Mouse (Mus musculus) cerebellum, adult 11 months (tissue): ENCODE measurements around the gene H2al1f.
"Not testable (repeated sequence)": the region's sequence is repeated elsewhere in the genome, so short reads cannot be mapped to it uniquely, and the experiment has no call there.

Source experiments
- DNase-seq: peaks from one replicate; pipeline ENCODE4 v3.0.0; 2022

The H2al1f gene

DNA sequence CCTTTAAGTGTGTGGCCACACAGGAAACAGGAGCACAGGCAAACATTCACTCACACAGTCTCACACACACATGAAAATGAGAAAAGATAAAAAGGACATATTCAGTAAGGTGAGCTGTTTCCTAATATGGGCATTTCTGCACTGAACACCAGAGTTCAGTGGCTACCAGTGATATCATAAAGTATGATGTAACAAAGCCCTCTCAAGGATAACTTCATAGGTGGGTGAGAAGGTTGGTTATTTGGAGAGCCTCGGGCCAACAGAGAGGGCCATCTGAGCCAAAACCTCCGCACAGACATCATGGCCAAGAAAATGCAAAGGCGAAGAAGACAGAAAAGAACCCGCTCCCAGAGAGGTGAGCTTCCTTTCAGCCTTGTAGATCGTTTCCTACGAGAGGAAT, at the start of gene H2al1f:
Gene H2al1f, plus strand, starts transcription at position 301 of the 400 bp plus-strand sequence.
- not testable (repeated sequence) for DNase-seq

DNA sequence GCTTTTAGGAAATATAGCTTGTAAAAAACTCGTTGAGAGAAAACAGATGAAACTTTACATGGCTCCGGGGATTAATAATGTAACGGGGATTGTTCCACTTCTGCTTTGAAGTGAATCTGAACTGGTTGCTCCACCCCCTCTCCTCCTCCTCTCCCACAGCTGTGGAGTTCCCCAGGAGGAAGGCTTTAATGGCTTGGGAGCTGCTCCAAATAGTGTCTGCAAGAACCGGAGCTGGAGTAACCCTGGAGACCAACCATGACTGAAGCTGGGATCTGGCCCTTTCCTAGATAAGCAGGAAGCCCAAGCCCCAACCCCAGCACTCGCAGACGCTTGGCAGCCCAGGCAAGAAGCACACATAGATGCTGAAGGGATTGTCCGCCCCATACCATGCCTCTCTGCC, 47.2 kb upstream of the H2al1f start:
- no peak for DNase-seq

DNA sequence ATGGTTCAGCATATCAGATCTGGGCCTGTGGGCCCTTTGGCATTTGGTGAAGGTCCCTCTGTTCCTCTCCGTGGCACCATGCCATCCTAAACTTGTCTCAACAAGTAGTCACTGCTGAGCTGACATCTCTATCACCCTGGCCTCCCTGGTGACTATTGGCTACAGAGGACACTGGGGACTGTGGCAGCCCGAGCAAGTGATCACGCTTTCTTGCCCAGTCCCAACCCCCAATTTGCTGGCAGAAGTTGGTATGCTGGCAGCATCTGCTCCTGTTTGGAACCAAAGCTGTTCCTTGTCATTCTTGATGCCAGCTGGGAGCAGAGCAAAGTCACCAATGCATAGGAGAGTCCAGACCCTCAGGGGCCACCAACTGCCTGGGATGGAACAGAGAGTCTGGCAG, 45.9 kb upstream of the H2al1f start:
- peak; percentile 10 for DNase-seq

DNA sequence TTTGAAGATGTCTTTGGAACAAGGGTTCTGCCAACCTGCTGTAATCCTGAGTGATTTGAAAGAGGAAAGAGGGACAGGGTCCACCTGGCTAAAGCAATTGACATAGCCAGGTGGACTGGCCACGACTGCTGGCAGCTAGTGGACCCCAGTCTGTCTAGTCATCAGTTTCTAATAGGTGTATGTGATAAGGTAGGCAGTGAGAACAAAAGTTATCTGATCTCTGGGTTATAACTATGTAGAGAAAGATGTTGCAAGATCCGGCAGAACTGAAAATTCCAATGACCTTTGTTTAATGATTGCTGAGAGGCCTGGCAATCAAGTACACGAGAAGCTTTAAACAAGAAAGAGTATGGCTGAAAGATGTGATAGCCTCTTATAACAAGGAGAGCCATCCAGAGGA, 41.8 kb upstream of the H2al1f start:
- DNase-seq, result no peak

DNA sequence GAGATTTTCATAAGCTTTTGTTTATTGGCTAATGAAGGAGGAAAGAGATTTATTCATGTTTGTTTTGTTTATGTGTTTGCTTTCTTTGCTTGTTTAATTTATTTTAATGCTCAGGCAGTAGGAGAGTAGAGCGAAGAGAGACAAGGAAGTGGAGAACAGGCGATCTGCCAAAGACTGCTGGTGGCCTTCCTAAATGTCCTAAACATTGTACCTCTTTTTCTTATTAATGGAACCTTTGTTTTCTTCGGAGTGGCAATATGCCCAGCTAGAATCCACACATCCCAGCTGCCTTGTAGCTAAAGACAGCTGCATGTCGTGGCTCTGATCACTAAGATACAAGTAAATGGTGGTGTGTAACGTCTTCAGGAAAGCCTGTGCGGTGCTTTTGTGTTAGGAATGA, 37.9 kb upstream of the H2al1f start:
- no peak for DNase-seq

DNA sequence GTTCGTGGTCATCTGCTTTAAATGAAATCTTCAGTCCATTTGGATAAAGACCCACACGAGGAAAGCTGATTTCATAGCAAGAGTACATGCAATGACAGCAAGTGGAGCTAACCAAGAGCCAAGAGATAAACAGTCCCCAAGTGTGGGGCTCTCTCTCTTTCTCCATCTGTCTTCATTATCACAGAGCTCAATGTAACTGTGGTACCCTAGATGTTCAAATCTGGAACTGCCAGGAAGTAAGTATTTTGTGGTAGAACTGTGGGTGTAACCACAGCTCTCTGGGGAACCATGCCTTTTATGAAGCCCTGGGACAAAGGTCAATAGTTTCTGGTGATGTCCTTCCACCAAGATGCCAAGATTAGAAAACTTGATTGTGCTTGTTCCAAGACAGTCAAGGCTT, 34.2 kb upstream of the H2al1f start:
- no peak for DNase-seq

DNA sequence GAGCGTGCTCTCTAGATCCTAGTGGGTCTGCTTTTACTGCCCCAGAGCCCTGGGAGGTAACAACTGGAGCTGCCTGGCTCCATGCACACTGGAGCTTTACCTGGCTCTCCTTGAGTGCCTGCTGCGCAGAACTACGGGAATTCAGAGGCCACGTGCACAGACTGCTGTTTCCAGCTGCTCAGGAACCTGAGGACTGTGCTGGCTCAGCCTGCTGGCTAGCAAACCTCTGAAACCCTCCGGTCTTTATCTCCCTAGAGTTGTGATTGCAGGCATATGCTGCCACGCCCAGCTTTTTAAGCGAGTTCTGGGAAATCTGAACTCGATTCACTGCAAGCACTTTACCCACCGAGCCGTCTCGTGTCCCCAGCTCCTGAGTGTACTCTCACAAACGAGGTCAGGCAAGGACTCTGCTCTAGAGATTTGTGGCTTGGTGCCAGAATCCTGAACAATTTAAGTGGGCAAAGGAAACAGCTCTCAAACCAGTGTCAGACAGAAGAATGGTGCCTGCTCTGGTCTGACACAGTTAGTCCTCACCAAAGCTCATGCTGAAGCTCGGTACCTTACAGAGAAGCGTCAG, 26.6 kb upstream of the H2al1f start:
- no peak for DNase-seq

DNA sequence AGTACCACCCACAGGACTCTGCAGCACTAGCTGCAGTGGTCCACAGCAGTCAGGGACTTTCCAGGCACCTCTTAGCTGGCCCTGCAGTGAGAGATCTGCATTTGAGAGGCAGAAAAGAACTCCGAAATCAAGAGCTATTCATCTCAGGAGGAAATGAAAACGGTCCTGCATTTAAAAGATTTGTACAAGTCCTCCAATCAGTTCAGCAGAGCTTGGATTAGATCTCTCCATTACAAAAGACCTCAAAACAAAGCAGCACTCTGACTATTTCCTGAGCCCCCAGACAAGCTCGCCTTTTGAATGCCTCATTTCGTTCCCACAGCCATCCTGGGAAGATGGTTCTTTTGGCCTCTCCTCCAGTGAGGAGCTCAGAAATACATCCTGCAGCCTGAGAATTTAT, 25.7 kb upstream of the H2al1f start:
- no peak for DNase-seq

DNA sequence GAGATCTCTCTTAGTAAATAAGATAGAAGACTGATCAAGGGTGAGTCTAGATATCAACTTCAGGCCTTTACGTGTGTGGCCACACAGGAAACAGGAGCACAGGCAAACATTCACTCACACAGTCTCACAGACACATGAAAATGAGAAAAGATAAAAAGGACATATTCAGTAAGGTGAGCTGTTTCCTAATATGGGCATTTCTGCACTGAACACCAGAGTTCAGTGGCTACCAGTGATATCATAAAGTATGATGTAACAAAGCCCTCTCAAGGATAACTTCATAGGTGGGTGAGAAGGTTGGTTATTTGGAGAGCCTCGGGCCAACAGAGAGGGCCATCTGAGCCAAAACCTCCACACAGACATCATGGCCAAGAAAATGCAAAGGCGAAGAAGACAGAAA, 16.0 kb upstream of the H2al1f start, which contains the start of gene H2al1a:
Gene H2al1a, plus strand, starts transcription at position 301 of the 400 bp plus-strand sequence.
- not testable (repeated sequence) for DNase-seq

DNA sequence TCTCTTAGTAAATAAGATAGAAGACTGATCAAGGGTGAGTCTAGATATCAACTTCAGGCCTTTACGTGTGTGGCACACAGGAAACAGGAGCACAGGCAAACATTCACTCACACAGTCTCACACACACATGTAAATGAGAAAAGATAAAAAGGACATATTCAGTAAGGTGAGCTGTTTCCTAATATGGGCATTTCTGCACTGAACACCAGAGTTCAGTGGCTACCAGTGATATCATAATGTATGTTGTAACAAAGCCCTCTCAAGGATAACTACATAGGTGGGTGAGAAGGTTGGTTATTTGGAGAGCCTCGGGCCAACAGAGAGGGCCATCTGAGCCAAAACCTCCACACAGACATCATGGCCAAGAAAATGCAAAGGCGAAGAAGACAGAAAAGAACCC, 12.8 kb upstream of the H2al1f start, which contains the start of gene H2al1b:
Gene H2al1b, plus strand, starts transcription at position 301 of the 400 bp plus-strand sequence.
- not testable (repeated sequence) for DNase-seq

DNA sequence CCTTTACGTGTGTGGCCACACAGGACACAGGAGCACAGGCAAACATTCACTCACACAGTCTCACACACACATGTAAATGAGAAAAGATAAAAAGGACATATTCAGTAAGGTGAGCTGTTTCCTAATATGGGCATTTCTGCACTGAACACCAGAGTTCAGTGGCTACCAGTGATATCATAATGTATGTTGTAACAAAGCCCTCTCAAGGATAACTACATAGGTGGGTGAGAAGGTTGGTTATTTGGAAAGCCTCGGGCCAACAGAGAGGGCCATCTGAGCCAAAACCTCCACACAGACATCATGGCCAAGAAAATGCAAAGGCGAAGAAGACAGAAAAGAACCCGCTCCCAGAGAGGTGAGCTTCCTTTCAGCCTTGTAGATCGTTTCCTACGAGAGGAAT, 9.6 kb upstream of the H2al1f start, which contains the start of gene H2al1c:
Gene H2al1c, plus strand, starts transcription at position 301 of the 400 bp plus-strand sequence.
- DNase-seq, result not testable (repeated sequence)

DNA sequence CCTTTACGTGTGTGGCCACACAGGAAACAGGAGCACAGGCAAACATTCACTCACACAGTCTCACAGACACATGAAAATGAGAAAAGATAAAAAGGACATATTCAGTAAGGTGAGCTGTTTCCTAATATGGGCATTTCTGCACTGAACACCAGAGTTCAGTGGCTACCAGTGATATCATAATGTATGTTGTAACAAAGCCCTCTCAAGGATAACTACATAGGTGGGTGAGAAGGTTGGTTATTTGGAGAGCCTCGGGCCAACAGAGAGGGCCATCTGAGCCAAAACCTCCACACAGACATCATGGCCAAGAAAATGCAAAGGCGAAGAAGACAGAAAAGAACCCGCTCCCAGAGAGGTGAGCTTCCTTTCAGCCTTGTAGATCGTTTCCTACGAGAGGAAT, 6.4 kb upstream of the H2al1f start, which contains the start of gene H2al1d:
Gene H2al1d, plus strand, starts transcription at position 301 of the 400 bp plus-strand sequence.
- DNase-seq, result not testable (repeated sequence)

DNA sequence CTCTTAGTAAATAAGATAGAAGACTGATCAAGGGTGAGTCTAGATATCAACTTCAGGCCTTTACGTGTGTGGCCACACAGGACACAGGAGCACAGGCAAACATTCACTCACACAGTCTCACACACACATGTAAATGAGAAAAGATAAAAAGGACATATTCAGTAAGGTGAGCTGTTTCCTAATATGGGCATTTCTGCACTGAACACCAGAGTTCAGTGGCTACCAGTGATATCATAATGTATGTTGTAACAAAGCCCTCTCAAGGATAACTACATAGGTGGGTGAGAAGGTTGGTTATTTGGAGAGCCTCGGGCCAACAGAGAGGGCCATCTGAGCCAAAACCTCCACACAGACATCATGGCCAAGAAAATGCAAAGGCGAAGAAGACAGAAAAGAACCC, 3.3 kb upstream of the H2al1f start, which contains the start of gene H2al1e:
Gene H2al1e, plus strand, starts transcription at position 301 of the 400 bp plus-strand sequence.
- not testable (repeated sequence) for DNase-seq

DNA sequence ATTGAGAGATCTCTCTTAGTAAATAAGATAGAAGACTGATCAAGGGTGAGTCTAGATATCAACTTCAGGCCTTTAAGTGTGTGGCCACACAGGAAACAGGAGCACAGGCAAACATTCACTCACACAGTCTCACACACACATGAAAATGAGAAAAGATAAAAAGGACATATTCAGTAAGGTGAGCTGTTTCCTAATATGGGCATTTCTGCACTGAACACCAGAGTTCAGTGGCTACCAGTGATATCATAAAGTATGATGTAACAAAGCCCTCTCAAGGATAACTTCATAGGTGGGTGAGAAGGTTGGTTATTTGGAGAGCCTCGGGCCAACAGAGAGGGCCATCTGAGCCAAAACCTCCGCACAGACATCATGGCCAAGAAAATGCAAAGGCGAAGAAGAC, 3.0 kb downstream of the H2al1f start, which contains the start of gene H2al1g:
Gene H2al1g, plus strand, starts transcription at position 301 of the 400 bp plus-strand sequence.
- DNase-seq, result not testable (repeated sequence)

DNA sequence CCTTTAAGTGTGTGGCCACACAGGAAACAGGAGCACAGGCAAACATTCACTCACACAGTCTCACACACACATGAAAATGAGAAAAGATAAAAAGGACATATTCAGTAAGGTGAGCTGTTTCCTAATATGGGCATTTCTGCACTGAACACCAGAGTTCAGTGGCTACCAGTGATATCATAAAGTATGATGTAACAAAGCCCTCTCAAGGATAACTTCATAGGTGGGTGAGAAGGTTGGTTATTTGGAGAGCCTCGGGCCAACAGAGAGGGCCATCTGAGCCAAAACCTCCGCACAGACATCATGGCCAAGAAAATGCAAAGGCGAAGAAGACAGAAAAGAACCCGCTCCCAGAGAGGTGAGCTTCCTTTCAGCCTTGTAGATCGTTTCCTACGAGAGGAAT, 6.2 kb downstream of the H2al1f start, which contains the start of gene H2al1h:
Gene H2al1h, plus strand, starts transcription at position 301 of the 400 bp plus-strand sequence.
- DNase-seq, result not testable (repeated sequence)

DNA sequence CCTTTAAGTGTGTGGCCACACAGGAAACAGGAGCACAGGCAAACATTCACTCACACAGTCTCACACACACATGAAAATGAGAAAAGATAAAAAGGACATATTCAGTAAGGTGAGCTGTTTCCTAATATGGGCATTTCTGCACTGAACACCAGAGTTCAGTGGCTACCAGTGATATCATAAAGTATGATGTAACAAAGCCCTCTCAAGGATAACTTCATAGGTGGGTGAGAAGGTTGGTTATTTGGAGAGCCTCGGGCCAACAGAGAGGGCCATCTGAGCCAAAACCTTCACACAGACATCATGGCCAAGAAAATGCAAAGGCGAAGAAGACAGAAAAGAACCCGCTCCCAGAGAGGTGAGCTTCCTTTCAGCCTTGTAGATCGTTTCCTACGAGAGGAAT, 9.4 kb downstream of the H2al1f start, which contains the start of gene H2al1i:
Gene H2al1i, plus strand, starts transcription at position 301 of the 400 bp plus-strand sequence.
- DNase-seq, result not testable (repeated sequence)

DNA sequence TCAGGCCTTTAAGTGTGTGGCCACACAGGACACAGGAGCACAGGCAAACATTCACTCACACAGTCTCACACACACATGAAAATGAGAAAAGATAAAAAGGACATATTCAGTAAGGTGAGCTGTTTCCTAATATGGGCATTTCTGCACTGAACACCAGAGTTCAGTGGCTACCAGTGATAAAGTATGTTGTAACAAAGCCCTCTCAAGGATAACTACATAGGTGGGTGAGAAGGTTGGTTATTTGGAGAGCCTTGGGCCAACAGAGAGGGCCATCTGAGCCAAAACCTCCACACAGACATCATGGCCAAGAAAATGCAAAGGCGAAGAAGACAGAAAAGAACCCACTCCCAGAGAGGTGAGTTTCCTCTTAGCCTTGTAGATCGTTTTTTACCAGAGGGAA, 12.6 kb downstream of the H2al1f start, which contains the start of gene H2al1j:
Gene H2al1j, plus strand, starts transcription at position 301 of the 400 bp plus-strand sequence.
- not testable (repeated sequence) for DNase-seq

DNA sequence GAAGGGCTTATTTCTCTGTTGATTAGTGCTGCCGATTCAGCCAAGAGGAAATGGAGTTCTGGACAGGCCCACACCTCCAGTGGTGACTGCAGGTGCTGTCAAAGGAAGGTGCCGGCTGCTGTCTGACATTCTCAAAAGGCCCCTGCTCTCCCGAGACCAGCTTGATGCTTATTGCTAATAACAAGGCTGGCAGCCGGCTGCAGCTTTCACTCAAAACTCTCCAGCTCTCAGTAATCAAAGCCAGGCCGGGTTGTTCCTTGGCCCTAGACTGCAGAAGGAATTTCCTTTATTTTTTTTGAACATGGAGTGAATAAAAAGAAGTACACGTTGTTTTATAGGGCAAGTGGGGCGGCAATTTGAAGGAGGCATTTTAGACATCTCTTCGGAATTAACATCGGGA, 30.8 kb downstream of the H2al1f start:
- DNase-seq, result peak; percentile 8

DNA sequence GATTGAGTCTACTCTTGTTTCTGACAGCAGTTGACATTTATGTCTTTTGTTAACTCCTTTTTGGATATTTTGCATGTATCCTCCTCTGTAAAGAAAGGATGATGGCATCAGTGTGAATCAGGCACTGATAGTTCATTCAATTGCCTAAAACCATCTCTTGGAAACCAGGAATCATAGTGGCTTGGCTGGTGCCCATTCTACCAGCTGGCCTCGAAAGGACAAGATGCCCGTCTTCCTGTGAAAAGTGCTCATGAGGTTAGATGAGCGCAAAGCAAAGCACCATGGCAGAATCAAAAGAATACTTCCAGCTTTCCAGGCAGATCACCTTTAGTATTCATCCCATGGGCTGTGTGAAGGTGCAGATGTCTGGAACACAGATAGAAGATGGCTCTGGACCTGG, 31.8 kb downstream of the H2al1f start:
- DNase-seq, result peak; percentile 31

DNA sequence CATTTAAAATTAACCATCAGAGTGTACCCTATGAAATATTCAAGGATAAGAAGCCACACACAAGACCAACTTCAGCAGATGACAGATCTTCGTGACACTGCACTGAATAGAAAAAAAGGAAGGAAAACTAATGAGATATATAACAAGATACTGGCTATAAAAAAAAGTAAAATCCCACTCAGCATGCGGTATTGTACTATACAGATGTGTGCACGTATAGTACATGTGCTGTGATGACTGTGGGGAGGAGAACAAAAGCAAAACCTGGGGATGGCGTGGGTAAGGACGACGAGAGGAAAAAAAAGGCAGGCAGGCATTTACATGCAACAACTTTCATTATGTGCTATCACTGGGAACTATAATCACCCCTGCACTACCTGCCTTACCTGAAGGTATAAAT, 45.9 kb downstream of the H2al1f start:
- DNase-seq, result no peak

DNA sequence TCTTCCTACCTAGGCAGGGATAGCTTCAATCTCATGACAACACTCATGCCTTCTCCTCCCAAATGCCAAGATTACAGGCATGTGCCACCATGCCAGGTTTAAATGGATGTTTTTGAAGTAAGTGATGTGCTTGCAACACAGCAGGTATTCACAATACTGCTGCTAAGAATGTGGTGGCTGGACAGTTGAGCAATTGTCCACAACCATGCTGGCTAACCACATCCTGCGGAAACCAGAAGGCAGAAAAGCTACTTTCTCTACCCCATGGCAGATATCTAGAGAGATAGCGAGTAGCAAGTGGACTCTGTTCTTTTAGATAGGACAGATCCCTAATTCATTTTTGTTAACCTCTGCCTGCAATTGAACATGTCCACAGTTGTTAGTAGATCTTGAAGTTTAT, 46.3 kb downstream of the H2al1f start:
- DNase-seq, result no peak

DNA sequence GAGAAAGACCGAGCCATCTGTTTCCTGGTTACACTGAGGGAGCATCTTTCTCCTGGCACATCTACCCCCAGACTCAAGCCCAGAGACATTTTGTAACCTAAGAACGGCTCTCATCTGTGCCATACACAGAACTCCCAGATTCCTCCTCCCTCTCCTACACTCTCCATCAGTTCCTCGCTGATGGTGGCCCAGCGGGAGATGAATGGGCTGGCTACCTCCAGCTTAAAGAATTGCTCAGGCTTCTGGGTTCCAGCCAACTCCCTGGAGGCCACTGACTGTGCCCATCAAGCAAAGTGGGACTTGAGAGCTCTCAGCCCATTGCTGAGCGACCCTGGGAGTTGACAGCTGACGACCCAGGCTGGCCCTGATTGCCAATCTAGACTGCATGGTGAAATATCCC, 48.9 kb downstream of the H2al1f start:
- peak; percentile 37 for DNase-seq
